Mouse (Mus musculus): Measurements from ENCODE around the gene Gm49486.

Gene Gm49486

DNA sequence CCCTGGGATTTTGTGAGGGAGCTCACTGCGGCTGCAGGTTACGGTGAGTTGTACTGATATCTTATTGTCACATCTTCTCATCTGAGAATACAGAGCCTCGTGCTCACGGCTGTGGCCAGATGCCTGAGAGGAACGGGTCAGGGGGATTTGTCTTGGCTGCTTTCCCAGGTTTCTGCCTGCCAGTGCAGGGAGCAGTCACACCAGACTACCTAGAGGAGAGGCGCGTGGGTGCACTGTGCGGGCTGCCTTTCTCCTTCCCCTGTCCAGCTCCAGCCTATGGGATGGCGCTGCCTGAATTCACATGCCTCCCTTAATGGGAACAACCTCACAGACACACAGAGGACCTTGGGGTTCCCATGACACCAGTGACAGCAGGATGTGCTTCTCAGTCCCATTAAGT is 6.1 kb downstream of the Gm49486 start:
- DNase-seq, result no peak

DNA sequence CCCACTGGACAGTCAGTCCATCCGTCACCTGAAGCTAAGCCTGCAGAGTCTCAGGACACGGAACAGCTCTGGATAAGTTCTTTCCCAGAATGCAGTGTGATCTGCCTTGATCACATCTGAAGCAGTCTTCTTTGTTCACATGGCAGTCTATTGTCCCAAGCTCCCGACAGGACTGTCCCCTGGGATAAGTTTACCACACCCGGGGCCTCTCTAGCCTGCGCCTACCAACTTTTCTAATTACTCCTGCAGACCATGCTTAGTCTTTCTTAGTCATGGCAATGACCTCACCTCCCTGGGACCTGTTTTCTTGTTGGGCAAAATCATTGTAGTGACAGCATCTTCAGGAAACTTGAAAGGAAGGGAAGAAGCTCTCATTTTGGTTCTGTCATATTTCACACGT is 8.8 kb downstream of the Gm49486 start:
- no peak for DNase-seq

DNA sequence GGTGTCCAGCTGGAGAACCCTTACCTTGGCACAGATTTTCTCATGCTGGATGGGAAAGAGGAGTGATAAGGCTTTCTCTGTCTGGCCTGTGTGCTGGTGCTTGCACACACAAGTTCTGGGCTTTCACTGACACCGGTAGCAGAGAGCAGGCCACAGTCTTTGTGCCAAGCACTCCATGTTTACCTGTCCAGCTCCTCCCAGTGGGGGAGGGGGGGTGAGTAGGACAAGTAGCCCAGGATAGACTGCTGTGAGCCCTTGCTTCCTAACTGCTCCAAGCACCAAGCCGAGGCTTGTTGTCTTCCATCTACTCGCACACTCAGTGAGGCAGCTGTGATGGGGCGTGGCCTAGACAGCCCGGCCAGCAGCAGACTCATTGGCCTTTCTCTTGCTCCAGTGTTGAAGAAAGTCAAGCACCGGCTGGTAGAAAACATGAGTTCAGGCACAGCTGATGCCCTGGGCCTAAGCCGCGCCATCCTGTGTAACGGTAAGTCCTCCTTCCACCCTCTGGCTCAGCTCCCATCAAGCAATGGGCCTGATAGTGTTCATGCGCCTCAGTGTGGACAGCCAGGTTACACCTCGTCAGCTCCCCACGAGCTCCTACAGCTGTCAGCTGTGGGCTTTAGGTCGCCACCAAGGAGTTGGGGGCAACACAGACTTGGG is 13.5 kb downstream of the Gm49486 start:
- no peak for DNase-seq

DNA sequence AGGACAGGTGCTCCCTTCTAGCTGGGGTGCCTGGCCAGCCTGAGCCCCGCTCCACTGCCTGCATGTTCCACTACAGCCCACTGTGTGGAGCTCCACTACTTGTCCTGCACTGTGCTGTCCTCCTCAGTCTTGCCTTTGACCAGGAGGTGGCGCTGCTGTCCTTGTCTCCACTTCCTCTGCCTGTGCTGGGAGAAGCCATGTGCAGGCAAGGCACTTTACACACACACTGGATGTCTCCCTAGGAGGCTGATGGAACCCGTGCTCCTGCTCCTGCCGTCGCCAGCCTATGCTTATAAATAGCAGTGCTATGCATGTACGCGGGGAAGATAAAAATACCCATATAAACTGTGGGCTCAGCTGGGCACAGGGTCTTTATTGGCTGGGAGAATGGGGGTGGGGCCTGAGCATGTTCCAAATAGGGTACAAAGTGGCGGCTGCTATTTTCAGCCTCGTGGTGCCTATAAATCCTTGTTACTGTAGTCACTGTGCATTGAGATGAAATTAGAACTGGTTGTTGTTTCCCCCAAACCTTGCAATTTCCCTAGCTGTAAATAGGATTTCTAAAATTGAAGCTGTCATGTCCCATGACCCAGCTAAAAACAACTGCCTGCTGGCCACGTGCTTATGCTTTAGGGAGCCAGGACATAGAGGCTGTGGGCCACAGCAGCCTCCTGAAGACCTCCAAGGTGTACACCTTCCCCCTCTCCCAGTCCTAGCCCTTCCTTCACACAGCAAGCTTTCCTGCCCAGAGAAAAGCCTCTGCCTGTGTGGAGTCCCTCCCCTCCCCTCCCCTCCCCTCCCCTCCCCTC is 14.2 kb downstream of the Gm49486 start:
- DNase-seq, result peak; percentile 97

DNA sequence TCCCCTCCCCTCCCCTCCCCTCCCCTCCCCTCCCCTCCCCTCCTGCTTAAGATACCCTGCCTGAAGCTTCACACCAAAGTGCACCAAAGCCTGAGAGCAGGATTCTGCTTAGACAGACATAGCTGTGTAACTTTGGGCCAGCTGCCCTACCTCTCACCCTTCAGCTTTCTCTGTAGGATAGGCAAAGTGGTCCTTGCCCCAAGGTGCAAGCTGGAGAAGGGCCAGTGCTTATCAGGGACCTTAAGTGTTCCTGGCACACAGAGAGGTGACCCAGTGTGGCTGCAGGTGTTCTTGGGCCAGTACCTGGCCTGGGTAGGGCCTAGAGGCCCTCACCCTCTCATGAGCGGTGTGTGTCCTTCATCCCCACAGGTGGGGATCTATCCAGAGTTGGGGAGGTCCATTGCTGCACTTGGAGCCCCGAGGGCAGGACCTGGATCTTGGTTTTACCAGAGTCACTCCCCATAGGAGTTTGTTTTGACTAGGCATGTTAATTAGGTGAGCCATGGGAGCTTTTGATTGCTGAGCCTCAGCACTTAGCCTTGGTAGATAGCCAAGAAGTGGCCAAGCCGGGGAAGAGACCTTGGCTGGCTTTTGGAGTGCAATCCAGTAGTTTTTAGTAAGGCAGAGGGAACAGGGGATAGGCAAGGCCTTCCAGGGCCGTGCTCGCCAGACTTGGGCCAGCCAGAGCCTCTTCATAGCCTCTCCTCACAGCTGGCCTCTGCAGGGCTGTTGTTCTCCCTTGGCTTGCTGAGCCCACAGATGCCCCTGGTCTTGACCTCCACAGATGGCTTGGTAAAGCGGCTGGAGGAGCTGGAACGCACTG is 15.1 kb downstream of the Gm49486 start:
- peak; percentile 61 for DNase-seq

DNA sequence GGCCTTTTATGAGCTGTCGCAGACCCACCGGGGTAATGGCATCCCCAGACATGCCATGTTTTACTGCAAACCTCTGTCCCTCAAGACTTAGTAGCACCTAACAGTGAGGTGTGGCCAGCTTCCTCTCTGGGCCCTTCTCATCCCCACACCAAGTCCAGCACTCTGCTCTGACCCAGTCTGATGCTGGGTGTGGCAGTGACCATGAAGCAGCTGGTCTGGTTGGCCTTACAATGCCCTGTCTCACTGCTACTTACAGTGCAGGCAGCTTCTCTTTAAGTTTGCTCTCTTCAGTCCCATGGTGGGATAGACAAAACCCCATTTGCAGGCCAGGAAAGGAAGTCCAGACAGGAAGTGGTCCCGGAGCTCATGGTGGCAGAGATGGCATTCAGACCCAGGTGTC is 16.1 kb downstream of the Gm49486 start:
- no peak for DNase-seq

DNA sequence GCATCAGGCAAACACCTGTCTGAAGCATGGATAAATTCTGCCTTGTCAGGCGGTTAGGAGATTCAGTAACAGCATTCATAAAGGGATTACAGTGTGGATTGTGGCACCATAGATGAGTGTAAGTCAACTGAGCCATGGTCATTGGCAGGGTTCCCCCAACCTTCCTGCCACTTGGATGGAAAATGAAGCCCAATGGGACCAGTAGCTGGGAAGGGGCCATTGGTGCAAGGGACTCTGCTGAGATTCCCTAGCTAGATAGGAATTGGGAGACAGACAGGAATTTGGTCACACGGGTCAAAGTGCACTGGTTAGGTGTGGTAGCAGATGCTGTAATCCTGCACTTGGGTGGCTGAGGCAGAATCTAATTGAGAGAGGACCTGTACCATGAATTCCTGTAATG is 21.0 kb downstream of the Gm49486 start:
- DNase-seq, result no peak

DNA sequence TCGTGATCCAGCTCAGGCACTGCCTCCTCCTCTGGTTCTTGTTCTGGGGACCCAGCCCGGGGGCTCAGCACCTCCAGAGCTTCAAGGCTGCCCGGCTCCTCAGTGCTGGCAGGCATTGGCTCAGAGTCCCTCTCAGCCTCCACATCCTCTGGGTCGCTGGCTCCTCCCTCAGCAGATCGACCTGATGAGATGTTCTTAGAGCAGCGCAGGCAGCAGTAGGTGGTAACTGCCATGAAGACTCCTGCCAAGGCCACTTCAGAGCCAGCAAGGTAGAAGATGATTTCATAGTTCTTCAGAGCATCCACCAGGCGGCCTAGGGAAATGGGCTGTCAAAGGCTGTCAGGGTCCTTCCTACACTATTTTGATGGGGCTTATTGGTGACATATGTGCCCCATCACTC is 22.0 kb downstream of the Gm49486 start:
- no peak for DNase-seq

DNA sequence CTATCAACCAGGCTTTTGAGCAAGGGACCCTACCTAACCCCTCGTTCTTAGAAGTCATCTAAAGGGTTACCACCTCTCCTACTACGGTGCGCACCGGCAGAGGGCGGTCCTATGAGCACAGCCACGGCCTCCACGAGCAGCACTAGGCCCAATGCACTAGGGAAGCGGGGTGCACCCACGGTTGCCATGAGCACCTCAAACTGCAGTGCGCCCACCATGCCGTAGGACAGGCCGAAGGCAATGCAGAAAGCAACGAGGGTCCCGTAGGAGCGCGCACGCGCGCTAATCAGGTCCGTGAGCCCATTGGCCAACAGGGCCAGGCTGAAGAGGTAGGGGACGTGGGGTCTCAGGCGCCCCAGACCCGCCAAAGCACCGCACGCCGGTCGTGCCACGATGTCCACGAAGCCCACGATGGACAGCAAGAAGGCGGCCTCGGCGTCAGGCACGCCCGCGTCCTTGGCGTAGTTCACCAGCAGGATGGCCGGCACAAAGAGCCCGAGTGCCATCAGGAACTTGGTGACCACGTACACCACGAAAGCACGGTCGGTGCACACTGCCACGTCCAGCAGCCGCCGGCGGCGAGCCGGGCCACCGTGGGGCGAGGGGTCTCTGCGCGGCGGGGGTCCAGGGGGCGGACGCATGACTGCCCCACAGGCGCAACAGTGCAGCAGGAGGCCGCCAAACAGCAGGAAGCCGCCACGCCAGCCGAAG is 22.7 kb downstream of the Gm49486 start:
- DNase-seq, result no peak

DNA sequence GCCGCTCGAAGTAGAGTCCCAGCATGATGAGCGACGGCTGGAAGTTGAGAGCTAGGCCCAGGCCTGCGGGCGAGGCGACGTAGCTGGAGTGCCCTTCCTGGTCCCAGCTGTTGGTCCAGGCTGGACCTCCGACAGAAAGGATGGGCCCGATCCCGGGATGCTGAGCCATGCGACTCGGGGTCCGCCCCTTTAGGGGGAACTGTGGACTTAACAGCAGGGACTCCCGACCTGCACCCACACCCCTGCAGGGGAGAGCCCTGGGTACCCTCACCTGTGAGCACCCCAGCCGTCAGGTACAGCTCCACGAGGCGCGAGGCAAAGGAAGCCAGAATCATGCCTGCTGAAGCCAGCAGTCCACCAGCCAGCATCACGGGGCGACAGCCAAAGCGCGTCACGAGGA is 23.4 kb downstream of the Gm49486 start:
- DNase-seq, result no peak

DNA sequence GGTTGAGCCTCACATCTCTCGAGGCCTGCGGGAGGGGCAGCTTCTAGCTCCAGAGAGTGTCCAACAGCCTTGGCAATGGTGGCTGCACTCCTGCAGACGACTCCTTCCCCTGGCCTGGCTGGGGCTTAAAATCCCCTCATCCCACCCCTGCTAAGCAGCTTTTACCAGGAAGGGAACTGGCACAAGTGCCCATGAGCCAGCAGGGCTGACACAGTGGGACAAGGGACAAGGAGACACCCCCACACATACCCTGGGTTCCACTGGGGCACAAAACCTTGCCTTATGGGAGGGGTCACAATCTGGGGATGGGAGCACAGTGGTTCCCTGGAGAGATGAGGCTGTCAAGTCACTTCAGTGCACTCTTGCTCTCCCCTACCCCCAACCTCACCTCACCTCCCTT is 25.5 kb downstream of the Gm49486 start, which contains the start of gene Slc16a8:
Gene Slc16a8, minus strand, starts transcription at position 101 of the 400 bp plus-strand sequence.
- DNase-seq, result no peak

DNA sequence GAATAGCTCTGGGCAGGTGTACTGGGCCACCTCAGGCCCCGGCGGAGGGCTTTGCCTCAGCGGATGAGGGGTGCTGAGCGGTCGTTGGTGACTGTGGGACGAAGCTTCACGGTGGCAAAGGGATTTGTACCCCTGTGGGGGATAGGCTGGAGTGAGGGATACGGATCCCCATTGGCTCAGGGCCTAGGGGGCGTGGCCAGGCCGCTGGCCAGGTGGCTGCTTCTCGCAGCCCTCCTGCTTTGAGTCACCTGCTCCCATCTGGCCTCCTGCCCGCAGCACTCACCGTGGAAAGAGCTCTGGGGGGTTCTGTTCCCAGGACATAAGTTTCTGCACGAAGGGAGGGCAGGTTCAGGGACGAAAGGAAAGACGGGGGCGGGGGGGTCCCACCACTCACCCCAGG is 29.3 kb downstream of the Gm49486 start:
- DNase-seq, result peak; percentile 88

DNA sequence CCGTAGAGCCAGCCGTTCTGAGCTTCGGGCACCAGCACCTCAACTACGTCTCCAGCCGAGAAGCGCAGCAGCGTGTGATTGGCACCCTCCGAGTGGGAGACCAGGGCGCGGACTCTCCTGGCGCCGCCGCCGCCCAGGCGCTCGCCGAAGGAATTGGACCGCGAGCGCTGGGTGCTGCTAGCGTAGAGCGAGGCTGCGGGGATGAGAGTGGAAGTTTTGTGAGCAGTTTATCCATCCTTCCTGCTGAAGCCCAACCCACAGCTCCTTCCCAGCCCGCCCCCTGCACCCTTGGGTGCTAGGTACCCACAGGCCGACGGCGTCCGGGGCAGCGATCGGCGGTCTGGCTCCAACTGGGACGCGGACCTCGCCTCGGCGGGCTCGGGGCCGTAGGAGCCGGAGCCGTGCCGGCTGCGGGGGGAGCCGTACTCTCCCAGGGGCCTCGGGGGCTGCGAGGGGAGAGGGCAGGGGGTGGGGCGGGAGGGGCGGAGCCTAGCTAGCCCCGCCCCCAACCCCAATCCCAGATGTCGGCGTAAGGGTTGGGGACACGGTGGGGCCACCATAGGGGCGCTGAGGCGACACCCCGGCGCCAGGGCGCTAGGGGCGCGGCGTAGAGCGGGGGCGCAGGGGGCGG is 32.0 kb downstream of the Gm49486 start:
- no peak for DNase-seq

DNA sequence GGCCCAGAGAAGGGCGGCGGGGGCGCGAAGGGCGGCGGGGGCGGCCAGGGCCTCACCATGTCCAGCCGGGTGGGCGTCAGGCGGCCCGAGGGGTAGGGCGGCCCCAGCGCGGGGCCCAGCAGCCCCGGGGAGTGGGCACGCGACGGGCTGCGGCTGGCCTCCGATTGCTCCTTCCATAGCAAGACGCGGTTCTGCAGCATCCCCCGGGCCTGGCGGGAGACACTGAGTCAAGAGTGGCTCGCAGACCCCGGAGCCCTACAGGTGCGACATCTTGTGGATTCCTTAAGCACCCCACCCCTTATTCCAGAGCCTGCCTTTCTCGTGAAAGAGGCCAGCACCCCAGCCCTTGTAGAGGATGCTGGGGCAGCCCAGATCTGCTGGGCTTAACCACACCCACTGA is 32.6 kb downstream of the Gm49486 start:
- DNase-seq, result no peak

DNA sequence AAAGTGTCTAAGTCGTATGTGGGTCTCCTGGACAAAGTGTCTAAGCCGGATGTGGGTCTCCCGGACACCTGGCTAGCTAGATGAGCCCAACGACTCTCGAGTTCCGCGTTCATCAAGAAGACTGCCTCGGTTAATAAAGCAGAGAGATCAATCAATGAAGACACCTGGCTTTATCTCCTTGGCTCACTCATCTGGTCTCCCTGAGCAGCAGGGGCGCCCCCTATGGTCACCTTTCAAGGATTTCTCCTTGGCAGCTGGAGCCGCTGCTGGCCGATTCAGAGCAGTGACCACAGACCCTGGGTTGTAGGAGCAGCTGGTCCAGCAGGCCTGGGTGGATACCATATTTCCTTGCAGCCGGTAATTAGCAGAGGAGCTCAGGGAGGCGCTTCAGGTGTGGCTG is 33.2 kb downstream of the Gm49486 start:
- DNase-seq, result no peak

DNA sequence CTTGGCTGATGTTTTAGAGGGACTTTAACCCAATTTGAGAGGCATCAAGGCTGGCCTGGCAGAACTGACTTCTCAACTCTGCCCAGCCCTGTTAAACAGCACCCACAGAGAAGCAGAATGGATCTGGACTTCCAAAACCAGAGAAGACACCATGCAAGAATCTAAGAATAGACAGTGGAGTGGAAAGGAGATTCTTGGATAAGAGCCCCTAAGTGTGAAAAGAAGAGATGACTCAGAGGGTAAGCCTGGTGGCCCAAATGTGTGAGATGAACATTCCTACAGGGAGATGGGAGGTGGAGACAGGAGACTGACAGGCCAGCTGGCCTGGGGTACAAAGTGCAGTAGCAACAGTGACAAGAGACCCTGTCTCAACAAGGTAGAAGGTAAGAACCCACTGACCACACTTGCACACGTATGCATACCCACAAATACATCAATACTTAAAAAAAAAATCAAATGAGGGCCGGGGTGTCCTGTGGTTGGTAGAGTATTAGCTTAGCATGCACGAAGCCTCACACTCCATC is 33.7 kb downstream of the Gm49486 start:
- DNase-seq, result no peak

DNA sequence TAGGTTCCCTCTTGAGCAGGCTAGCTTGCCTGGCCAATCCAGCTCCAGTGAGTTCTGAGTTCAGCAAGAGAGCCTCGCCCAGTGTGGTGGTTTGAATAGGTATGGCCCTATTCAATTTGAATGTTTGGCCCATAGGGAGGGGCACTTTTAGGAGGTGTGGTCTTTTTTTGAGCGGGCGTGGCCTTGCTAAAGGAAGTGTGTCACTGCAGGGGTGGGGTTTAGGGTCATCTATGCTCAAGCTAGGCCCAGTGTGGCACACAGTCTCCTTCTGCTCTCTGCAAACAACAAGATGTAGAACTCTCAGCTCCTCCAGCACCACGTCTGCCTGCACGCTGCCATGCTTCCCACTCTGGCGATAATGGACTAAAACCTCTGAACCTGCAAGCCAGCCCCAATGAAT is 34.5 kb downstream of the Gm49486 start:
- no peak for DNase-seq

DNA sequence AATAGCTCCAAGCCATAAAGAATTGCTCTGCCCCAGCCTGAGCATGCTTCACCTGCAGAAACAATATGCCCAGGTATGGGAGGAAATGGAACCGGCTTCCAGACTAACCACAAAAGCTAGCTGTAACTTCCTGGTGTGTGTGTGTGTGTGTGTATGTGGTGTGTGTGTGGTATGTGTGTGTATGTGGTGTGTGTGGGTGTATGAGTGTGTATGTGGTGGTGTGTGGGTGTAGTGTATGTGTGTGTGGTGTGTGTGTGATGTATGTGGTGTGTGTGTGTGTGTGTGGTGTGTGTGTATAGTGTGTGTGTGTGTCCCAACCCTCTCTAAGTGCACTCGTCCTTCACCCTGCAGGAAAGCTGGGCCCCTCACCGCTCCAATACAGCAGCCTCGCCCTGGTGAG is 36.2 kb downstream of the Gm49486 start:
- DNase-seq, result no peak

DNA sequence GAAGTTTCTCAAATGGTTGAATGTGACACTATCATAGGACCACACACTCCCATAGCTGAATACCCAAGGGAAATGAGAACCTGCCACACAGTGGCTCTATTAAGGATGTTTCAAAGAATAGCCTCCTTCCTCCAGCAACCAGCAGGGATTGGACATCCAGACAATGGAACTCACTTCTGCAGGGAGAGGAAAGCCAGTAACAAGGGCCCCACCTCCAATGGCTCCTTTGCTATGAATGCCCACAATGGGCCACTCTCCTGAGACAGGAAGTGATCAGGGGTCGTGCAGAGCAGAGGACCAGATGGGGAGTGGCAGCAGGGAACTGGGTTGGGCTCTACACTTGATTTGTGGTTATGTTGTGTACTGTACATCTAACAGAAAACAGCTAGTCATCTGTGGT is 39.3 kb downstream of the Gm49486 start:
- DNase-seq, result no peak

DNA sequence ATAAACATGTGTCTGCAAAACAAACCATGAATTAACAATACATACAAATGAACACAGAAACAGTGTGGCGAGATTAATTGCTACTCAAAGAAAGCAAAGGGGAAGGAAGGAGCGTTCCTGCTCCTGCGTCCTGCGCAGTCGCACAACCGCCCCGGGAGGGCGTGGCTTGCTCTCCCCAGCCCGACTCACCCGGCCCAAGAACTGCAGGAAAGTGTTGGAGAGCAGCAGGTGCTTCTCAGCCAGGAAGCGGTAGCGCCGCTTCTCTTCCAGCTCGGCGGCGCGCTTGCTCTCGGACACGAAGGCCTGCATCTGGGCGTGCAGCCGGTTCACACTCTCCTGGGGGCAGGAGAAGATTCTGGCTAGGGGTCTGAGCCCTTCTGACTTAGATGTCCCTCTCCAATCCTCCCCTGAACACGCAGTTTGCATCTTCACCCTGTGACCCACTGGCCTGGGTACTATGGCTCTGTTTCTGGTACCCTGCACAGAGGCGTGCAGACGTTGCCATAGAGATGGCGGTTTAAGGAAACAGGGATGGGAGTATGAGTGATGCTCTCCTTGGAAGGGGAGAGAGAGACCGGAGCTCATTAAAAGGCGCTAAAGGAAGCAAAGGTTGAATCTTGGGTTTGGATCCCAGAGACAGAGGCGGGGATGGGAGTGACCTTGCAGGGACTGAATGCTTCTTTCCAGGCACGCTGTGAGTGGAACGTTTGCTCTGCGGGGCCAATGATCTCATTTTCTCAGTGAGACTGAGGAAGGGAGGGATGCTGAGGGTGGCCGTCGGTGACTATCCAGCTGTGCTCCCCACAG is 41.3 kb downstream of the Gm49486 start:
- no peak for DNase-seq

DNA sequence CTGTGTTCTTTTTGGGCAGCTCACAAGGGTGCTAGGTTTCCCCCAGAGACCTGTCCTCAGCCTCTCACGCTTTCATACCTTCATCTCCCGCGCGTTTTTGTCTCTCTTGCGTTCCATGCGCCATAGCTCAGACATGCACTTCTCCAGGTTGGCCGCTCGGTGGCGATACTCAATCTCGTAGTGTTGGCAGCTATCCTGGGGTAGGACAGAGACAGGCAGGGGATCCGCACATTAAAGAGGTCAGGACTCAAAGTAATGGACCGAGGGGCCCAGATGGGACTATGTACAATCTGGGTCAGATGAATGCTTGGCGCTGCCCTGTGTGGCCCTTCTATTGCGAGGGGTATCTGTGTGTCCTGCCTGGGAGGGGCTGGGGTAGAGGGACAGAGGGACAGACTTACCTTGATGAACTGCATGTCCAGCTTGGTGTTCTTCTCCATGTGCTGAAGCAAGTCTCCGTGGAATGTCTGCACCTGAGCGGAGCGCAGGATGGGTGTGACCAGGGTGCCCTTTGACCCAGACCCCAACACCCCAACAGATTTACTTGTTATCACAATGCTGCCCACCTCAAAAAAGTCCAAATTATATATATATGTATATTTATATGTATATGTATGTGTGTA is 42.0 kb downstream of the Gm49486 start:
- no peak for DNase-seq
